Mouse (Mus musculus) colon, adult 2 months (tissue): ENCODE results near the gene Plekhg5. TPM values are rescaled to one million over a fixed set of nuclear protein-coding genes. Genes with fewer than 3 reads are reported as not detected.

Source experiments
- polyA plus RNA-seq: library from polyadenylated mRNA; depleted of rRNA; stranded (reverse); fragments of >200 nt; gene quantifications from 2 replicates; pipeline ENCODE4 v1.2.3, GENCODE M21; 2012; rRNA removed

The Plekhg5 gene
- 35.1 and 50.2 TPM in 2 replicates for polyA plus RNA-seq

DNA sequence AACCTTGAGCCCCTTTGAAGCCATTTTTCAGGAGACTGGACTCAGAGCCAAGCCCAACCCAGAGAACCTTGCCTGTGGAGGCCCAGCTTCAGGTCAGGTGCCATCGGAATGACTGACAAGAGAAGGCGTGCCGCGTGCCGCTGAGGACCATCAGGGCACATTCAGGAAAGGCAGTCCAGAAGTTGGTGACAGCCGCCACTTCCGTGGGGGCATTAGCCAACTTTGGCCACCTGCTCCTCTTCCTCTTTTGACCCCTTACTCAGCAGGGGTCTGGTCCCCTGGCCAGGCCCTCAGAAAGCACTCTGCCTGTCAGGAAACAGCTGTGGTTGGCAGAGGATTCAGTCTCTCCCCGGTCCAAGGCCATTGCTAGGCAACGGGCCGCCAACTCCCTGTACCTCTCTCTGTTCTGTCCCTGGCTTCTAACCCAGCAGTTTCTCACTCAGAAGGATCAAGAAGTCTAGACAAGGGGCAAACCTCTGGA, at the start of gene Plekhg5:
TSS of gene Plekhg5 (plus strand) at position 378 of the 481 bp plus-strand sequence.

GRCm38 (mm10) chr4:152027524-152027923, 44.8 kb upstream of the Plekhg5 start, which contains the start of gene Zbtb48:
Gene Zbtb48 (minus strand): TSS chr4:152027671.

DNA sequence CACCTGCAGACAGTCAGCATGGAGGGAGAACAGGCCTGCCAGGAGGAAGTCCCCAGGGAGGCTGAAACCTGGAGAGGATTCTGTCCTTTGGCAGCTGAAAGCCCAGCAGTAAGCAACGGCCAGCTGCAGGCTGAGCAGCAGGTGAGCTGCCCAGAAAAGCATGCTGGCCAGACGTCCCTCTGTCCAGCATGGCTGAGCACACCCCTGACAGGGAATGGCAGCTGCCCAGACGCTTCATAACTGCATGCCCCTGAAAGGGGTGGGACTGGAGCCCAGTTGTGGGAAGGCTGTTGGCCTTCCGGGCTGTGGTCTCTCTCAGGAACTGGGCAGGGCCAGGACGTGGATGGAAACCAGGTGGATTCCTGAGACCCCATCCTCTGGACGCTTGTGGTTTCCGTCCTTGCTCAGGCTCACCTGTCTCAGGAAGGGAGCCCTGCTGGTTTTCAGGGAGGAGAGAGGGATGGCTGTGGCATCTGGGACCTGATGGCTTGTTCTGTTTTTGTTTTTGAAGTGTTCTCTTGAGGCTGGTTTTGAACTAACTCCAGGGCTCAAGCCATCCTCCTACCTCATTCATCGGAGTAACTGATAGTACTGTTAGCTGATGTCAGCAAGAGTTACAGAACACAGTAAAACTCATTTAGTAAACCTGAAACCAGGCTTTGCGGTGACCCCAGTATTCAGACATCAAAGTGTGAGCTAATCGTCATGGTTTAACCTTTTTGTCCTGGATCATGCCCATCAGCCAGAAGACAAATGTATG, 33.9 kb upstream of the Plekhg5 start, which contains the start of gene Tas1r1:
TSS of gene Tas1r1 (minus strand) at position 344 of the 760 bp plus-strand sequence.

GRCm38 (mm10) chr4:152038985-152039830, 33.1 kb upstream of the Plekhg5 start, which contains the start of gene Nol9:
Gene Nol9 (plus strand): TSS chr4:152039321.

DNA sequence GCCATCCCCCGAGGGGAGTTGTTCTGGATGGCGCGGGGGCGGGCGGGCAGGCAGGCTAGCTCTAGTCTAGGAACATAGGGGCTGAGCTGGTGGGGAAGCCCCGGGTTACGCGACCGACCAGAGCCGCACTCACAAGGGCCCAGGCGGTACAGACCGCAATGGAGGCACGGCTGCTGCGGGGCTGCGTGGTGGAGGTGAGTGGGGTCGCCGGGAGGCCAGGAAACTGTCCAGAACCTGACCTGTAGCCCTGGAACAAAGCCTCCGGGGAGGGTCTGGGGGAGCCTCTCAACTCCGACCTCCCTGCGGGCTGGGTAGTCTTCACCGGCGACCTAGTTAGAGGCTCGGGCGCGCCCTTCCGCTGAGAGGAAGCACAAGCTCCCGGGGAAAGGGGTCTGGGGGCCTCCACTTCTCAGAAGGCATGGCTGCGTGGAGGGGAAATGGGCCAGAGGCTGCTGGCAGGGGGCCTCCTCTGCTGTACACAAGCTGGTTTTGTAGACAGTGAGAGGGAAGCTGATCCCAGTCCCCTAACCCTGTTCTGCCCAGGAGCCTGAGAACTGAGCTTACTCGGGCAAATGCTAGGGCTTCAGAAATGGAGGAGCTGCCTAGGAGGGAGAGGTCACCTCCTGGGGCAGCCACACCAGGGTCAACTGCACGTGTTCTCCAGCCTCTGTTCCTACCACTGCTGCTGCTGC, 43.8 kb downstream of the Plekhg5 start, which contains the start of gene Tnfrsf25:
TSS of gene Tnfrsf25 (plus strand) at position 14 of the 692 bp plus-strand sequence.

GRCm38 (mm10) chr4:152151966-152152544, 79.8 kb downstream of the Plekhg5 start, which contains the start of gene Espn:
Gene Espn (minus strand): TSS chr4:152152371.

DNA sequence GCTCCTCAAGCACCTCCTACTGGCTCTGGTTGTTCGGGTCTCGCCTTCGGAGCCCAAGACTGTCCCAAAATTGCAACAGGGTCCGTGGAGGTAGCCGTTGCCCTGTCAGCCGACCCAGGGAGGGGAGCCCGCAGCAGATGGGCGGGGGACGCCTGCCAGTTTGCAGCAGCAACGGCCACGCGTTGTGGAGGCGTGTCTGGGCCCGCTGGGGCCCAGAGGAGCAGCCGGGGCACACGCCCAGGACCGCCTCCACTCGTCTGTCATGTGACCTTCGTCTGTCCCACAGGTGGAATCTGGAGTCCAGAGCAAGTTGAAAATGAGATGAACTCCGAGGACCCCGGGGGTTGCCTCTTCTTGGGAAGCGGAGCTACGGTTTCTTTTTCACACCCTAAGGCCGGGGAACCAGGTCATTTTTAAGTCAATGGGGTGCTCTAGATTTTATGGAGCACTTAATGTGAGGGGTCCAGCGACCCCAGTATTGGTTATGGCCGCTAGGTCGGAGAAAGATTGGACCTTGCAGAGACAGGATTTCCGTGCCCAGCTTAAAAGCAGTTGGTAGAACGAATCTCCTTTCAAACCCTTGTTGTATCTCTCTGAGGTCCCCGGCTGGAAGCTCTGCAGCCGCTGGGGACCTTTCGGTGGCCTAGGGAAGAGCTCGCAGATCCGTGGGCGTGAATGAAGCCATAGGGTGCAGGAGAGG, 86.4 kb downstream of the Plekhg5 start, which contains the start of gene Hes2:
TSS of gene Hes2 (plus strand) at position 283 of the 700 bp plus-strand sequence.

Other genes with a start within 250 kb of the Plekhg5 start
- 6.3 and 7.0 TPM in 2 replicates for gene Camta1, start 210.6 kb upstream of the Plekhg5 start, polyA plus RNA-seq
- 53.1 and 54.8 TPM in 2 replicates for gene Dnajc11, start 138.8 kb upstream of the Plekhg5 start, polyA plus RNA-seq
- 52.9 and 61.9 TPM in 2 replicates for gene Thap3, start 83.5 kb upstream of the Plekhg5 start, polyA plus RNA-seq
- 8.0 and 11.6 TPM in 2 replicates for gene Phf13, start 76.2 kb upstream of the Plekhg5 start, polyA plus RNA-seq
- 32.7 and 32.8 TPM in 2 replicates for gene Klhl21, start 63.7 kb upstream of the Plekhg5 start, polyA plus RNA-seq
- 15.8 and 16.4 TPM in 2 replicates for gene Zbtb48, start 44.8 kb upstream of the Plekhg5 start, polyA plus RNA-seq
- 0.03 TPM in 1 of 2 replicates, not detected in the other for gene Tas1r1, start 33.9 kb upstream of the Plekhg5 start, polyA plus RNA-seq
- gene Nol9, start 33.2 kb upstream of the Plekhg5 start, polyA plus RNA-seq, result 19.1 and 20.3 TPM in 2 replicates
- gene Tnfrsf25, start 43.4 kb downstream of the Plekhg5 start, polyA plus RNA-seq, result 5.6 and 7.5 TPM in 2 replicates
- 103 and 119 TPM in 2 replicates for gene Espn, start 79.9 kb downstream of the Plekhg5 start, polyA plus RNA-seq
- gene Hes2, start 86.4 kb downstream of the Plekhg5 start, polyA plus RNA-seq, result 4.3 and 5.0 TPM in 2 replicates
- 71.1 and 110 TPM in 2 replicates for gene Acot7, start 105.6 kb downstream of the Plekhg5 start, polyA plus RNA-seq
- 28.6 and 31.9 TPM in 2 replicates for gene Gpr153, start 201.7 kb downstream of the Plekhg5 start, polyA plus RNA-seq
- not detected in 2 replicates for gene Hes3, start 219.2 kb downstream of the Plekhg5 start, polyA plus RNA-seq
- 28.1 and 32.6 TPM in 2 replicates for gene Icmt, start 224.7 kb downstream of the Plekhg5 start, polyA plus RNA-seq
- gene Rnf207, start 246.5 kb downstream of the Plekhg5 start, polyA plus RNA-seq, result 6.6 and 7.3 TPM in 2 replicates